Mouse (Mus musculus) lung, embryonic 14.5 days (tissue): ENCODE measurements around the gene Apoa4. TPM values are rescaled to one million over a fixed set of nuclear protein-coding genes. Genes with fewer than 3 reads are reported as not detected.

Experiments used
- ATAC-seq: fragments of 200-750 bp; cut with Nextera tagmentation; 2 replicates; pipeline ENCODE4 v1.8.0; 2017; ENCODE audit warnings: mild to moderate bottlenecking, moderate TSS enrichment, moderate library complexity; ENCODE audit not compliant: insufficient read depth
- DNase-seq: peaks from one replicate; pipeline ENCODE4 v3.0.0-alpha.2; 2015
- H3K27ac ChIP-seq: fragments of 300-500 bp; sonication (generic); 2 replicates; pipeline ENCODE4 v1.5.1; 2014; ENCODE audit warnings: low read depth, mild to moderate bottlenecking, moderate library complexity
- H3K27me3 ChIP-seq: fragments of 300-500 bp; sonication (generic); 2 replicates; pipeline ENCODE4 v1.6.1; 2014; ENCODE audit warnings: low read length, control low read depth; ENCODE audit not compliant: insufficient read depth
- H3K36me3 ChIP-seq: fragments of 300-500 bp; sonication (generic); 2 replicates; pipeline ENCODE4 v1.6.1; 2014; ENCODE audit warnings: control low read depth; ENCODE audit not compliant: insufficient read depth
- H3K4me1 ChIP-seq: fragments of 300-500 bp; sonication (generic); 2 replicates; pipeline ENCODE4 v1.6.1; 2014; ENCODE audit warnings: antibody characterized with exemption, control low read depth; ENCODE audit not compliant: insufficient read depth
- H3K4me2 ChIP-seq: fragments of 300-500 bp; sonication (generic); 2 replicates; pipeline ENCODE4 v1.6.1; 2014; ENCODE audit warnings: mild to moderate bottlenecking
- H3K4me3 ChIP-seq: fragments of 300-500 bp; sonication (generic); 2 replicates; pipeline ENCODE4 v1.5.1; 2014; ENCODE audit warnings: low read depth, low read length
- H3K9ac ChIP-seq: fragments of 300-500 bp; sonication (generic); 2 replicates; pipeline ENCODE4 v1.6.1; 2014
- H3K9me3 ChIP-seq: fragments of 300-500 bp; sonication (generic); 2 replicates; pipeline ENCODE4 v1.6.1; 2016; ENCODE audit warnings: low read depth, low read length, control low read depth
- CTCF ChIP-seq: IDR thresholded peaks from 2 replicates; pipeline ENCODE4 v1.5.1; 2016; ENCODE audit warnings: antibody characterized with exemption, low read depth
- WGBS: fragments of 180-500 bp; shearing (Covaris S2); extraction: QIAGEN DNeasy Blood & Tissue Kit; methylation state at CpG from one replicate; pipeline ENCODE4 v1.1.7; 2014; 5-methylcytosine and 5-hydroxymethylcytosine counted together
- polyA plus RNA-seq: library from polyadenylated mRNA; unstranded; fragments of >200 nt; fragmentation: Nextera tagmentation; extraction: Ambion mirVana; gene quantifications from 2 replicates; pipeline ENCODE4 v1.2.1, GENCODE M21; 2014

Apoa4 gene
- polyA plus RNA-seq, 1 experiment from 2014 or later: not detected

GRCm38 (mm10) chr9:46227064-46227614, 13.4 kb upstream of the Apoa4 start:
- 68% methylated on average over 3 of the region's 3 CpGs for WGBS
- TF ChIP-seq CTCF: no peak
- no peak overlapping the region for H3K4me3 ChIP-seq
- no peaks in the 10 kb centered on the region for H3K4me1 ChIP-seq
- H3K4me2 ChIP-seq: no peak overlapping the region
- ATAC-seq: no peak
- DNase-seq: no peak
- no peaks in the 10 kb centered on the region for H3K9me3 ChIP-seq
- 0 out of 2 replicates have a peak, but pooled peaks cover 3% of the 10 kb centered on the region for H3K27me3 ChIP-seq
- no peak overlapping the region for H3K27ac ChIP-seq
- peaks cover 13% of the 10 kb centered on the region; the same call in 1 of the 2 replicates for H3K36me3 ChIP-seq
- no peak overlapping the region for H3K9ac ChIP-seq

- no peak for ATAC-seq
- 39% methylated on average over 9 of the region's 9 CpGs for WGBS
Measured at GRCm38 (mm10) chr9:46228491-46228890, 12.0 kb upstream of the Apoa4 start, which contains the start of gene Apoa1. Gene Apoa1 (plus strand): TSS chr9:46228580.

GRCm38 (mm10) chr9:46229573-46230449, 10.7 kb upstream of the Apoa4 start:
- peak; percentile 85 for TF ChIP-seq CTCF
- 0 out of 2 replicates have a peak, but pooled peaks cover 3% of the 10 kb centered on the region for H3K27me3 ChIP-seq
- peak; percentile 94 for DNase-seq
- H3K36me3 ChIP-seq: 0 out of 2 replicates have a peak, but pooled peaks cover 2% of the 10 kb centered on the region
- H3K4me3 ChIP-seq: peak overlapping the region; percentile 37
- H3K4me2 ChIP-seq: peak overlapping the region; percentile 68
- peak; percentile 95 for ATAC-seq
- H3K27ac ChIP-seq: no peak overlapping the region
- no peaks in the 10 kb centered on the region for H3K4me1 ChIP-seq
- H3K9ac ChIP-seq: peak overlapping the region; percentile 56
- no peaks in the 10 kb centered on the region for H3K9me3 ChIP-seq
- 14% methylated on average over 37 of the region's 37 CpGs for WGBS

More at GRCm38 (mm10) chr9:46228491-46228890, 12.0 kb upstream of the Apoa4 start, which contains the start of gene Apoa1:
- Histone ChIP-seq H3K4me2 (no peak within 1 kb of the TSS), H3K4me1 (no peaks in the 10 kb centered on the region), H3K9ac (no peak within 1 kb of the TSS), H3K27me3 (0 out of 2 replicates have a peak, but pooled peaks cover 3% of the 10 kb centered on the region), H3K9me3 (no peaks in the 10 kb centered on the region), H3K4me3 (no peak within 1 kb of the TSS), H3K27ac (no peak within 1 kb of the TSS), H3K36me3 (peaks cover 7% of the 10 kb centered on the region; the same call in 1 of the 2 replicates)
- DNase-seq: no peak
- no peak for TF ChIP-seq CTCF

GRCm38 (mm10) chr9:46230450-46230975, 10.0 kb upstream of the Apoa4 start:
- H3K9me3 ChIP-seq: no peaks in the 10 kb centered on the region
- DNase-seq: peak; percentile 8
- H3K9ac ChIP-seq: peak overlapping the region; percentile 56
- no peak overlapping the region for H3K27ac ChIP-seq
- no peak for TF ChIP-seq CTCF
- peak overlapping the region; percentile 68 for H3K4me2 ChIP-seq
- H3K4me3 ChIP-seq: peak overlapping the region; percentile 37
- no peaks in the 10 kb centered on the region for H3K4me1 ChIP-seq
- no peak for ATAC-seq
- WGBS: 18% methylated on average over 13 of the region's 13 CpGs
- H3K27me3 ChIP-seq: 0 out of 2 replicates have a peak, but pooled peaks cover 3% of the 10 kb centered on the region
- no peaks in the 10 kb centered on the region for H3K36me3 ChIP-seq

GRCm38 (mm10) chr9:46235196-46235595, 5.3 kb upstream of the Apoa4 start:
- Histone ChIP-seq H3K4me1 (no peaks in the 10 kb centered on the region), H3K4me2 (no peak overlapping the region), H3K36me3 (no peaks in the 10 kb centered on the region), H3K9ac (no peak overlapping the region), H3K27me3 (0 out of 2 replicates have a peak, but pooled peaks cover 3% of the 10 kb centered on the region), H3K4me3 (no peak overlapping the region), H3K27ac (no peak overlapping the region), H3K9me3 (no peaks in the 10 kb centered on the region)
- ATAC-seq (no peak), DNase-seq (no peak)
- WGBS: 80% methylated on average over 6 of the region's 6 CpGs
- no peak for TF ChIP-seq CTCF

- no peak for TF ChIP-seq CTCF
- Histone ChIP-seq H3K27ac (no peak within 1 kb of the TSS), H3K9me3 (no peaks in the 10 kb centered on the region), H3K27me3 (0 out of 2 replicates have a peak, but pooled peaks cover 3% of the 10 kb centered on the region), H3K4me3 (no peak within 1 kb of the TSS), H3K36me3 (no peaks in the 10 kb centered on the region), H3K4me2 (no peak within 1 kb of the TSS), H3K4me1 (no peaks in the 10 kb centered on the region), H3K9ac (no peak within 1 kb of the TSS)
- ATAC-seq (no peak), DNase-seq (no peak)
Measured at GRCm38 (mm10) chr9:46235596-46235648, 5.1 kb upstream of the Apoa4 start, which contains the start of gene Apoc3. Gene Apoc3 (minus strand): TSS chr9:46235636.

- TF ChIP-seq CTCF: no peak
- no peak for DNase-seq
- H3K9me3 ChIP-seq: no peaks in the 10 kb centered on the region
- no peak overlapping the region for H3K9ac ChIP-seq
- H3K4me1 ChIP-seq: no peaks in the 10 kb centered on the region
- 39% methylated on average over 4 of the region's 4 CpGs for WGBS
- H3K36me3 ChIP-seq: no peaks in the 10 kb centered on the region
- no peak overlapping the region for H3K4me2 ChIP-seq
- H3K4me3 ChIP-seq: no peak overlapping the region
- 0 out of 2 replicates have a peak, but pooled peaks cover 3% of the 10 kb centered on the region for H3K27me3 ChIP-seq
- H3K27ac ChIP-seq: no peak overlapping the region
- no peak for ATAC-seq
Measured at GRCm38 (mm10) chr9:46235649-46236048, 4.8 kb upstream of the Apoa4 start.
